8 mouse cellular contexts compared by ENCODE assay signal in the genomic region with DNA sequence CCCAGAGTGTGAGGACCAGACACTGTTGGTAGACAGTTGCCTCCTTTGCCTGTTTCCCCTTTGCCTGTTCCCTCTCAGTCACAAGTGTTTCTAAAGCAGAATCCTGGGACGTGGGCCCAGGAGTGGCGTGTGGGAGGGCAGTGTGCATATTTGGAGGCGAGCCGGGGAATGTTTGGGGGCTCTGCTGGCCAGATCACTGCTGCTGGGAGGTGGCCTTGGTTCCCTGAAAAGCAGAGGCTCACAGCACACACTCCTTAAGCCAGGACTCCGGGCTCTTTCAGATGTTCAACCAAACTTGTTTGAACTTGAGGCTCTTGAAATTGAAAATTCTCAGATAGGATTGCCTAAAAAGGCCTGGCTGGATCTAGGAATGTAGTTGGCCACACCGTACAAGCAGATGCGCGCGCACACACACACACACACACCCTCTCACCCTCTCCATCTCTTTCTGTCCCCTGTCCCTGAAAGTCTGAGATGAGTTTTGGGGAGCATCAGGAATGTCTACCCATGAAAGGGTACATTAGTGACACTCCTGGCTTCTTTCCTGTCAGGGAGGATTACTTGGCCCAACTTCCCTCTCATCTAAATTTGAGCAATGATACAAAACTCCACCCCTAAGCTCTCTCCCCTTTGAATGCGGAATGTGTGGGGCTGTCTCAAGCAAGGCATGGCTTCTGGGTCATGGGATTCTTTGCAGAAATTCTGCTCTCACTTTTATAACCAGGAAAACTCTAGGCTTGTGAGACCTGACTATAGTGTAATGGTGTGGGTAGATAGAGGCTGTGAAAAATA. TPM values are rescaled to one million over a fixed set of nuclear protein-coding genes. Genes with fewer than 3 reads are reported as not detected.
DNase-seq lines count a peak whose midpoint lies in the region; ATAC-seq and TF ChIP-seq lines count a peak whose summit lies in the region.

No protein-coding gene starts in this region.

- no peak overlapping the region for H3K9ac ChIP-seq in intestine, embryonic 15.5 days
- H3K9ac ChIP-seq in lung, postnatal 0 days (replicated peaks; ENCODE audit: low read depth): no peak overlapping the region

- no peaks in the 10 kb centered on the region for H3K27me3 ChIP-seq in intestine, embryonic 15.5 days (replicated peaks)
- H3K27me3 ChIP-seq in lung, postnatal 0 days (replicated peaks; ENCODE audit: insufficient read depth, low read length): no peaks in the 10 kb centered on the region

- peak; percentile 70 for ATAC-seq in intestine, embryonic 15.5 days
- ATAC-seq in lung, postnatal 0 days: peak; percentile 65

- peak overlapping the region; percentile 58 for H3K27ac ChIP-seq in gastrocnemius, adult 2 months
- H3K27ac ChIP-seq in intestine, embryonic 15.5 days: peak overlapping the region; percentile 82
- peak overlapping the region; percentile 22 for H3K27ac ChIP-seq in lung, postnatal 0 days (ENCODE audit: low read length)

- TF ChIP-seq CTCF in gastrocnemius, adult 2 months (IDR thresholded peaks at IDR 0.05): no peak
- TF ChIP-seq CTCF in lung, postnatal 0 days (IDR thresholded peaks at IDR 0.05): no peak

- intact Hi-C loops in gastrocnemius, adult 2 months (cut with DNase I): no loop called here

- no peaks in the 10 kb centered on the region for H3K36me3 ChIP-seq in intestine, embryonic 15.5 days
- H3K36me3 ChIP-seq in lung, postnatal 0 days (ENCODE audit: insufficient read depth, low read length): peaks cover 17% of the 10 kb centered on the region; the same call in 1 of the 2 replicates

- no peak overlapping the region for H3K4me3 ChIP-seq in gastrocnemius, adult 2 months
- no peak overlapping the region for H3K4me3 ChIP-seq in intestine, embryonic 15.5 days (replicated peaks)
- H3K4me3 ChIP-seq in lung, postnatal 0 days (ENCODE audit: low read depth, low read length): no peak overlapping the region

- no peak overlapping the region for H3K4me2 ChIP-seq in intestine, embryonic 15.5 days (replicated peaks)
- H3K4me2 ChIP-seq in lung, postnatal 0 days (replicated peaks; ENCODE audit: low read depth, low read length): no peak overlapping the region

- no peaks in the 10 kb centered on the region for H3K9me3 ChIP-seq in intestine, embryonic 15.5 days
- H3K9me3 ChIP-seq in lung, postnatal 0 days (ENCODE audit: low read length): no peaks in the 10 kb centered on the region

- WGBS in intestine, embryonic 15.5 days: 58% methylated on average over 10 of the region's 10 CpGs
- 37% methylated on average over 10 of the region's 10 CpGs for WGBS in lung, postnatal 0 days

- H3K4me1 ChIP-seq in intestine, embryonic 15.5 days (replicated peaks): peaks cover 33% of the 10 kb centered on the region
- H3K4me1 ChIP-seq in lung, postnatal 0 days (ENCODE audit: insufficient read depth, low read depth, low read length): peaks cover 40% of the 10 kb centered on the region

- peak; percentile 36 for DNase-seq in layer of hippocampus, adult 11-12 months (ENCODE audit: low spot score)
- no peak for DNase-seq in layer of hippocampus, postnatal 10 days (ENCODE audit: low spot score in 2 of 2)
- peak; percentile 66 for DNase-seq in gastrocnemius, adult 2 months
- DNase-seq in lung, postnatal 0 days (ENCODE audit: low spot score): peak; percentile 71
- peak; percentile 80 to 83 for DNase-seq in urinary bladder, postnatal 4 days (ENCODE audit: low spot score in 2 of 2)
- DNase-seq in frontal cortex, postnatal 14 days (ENCODE audit: low spot score in 2 of 2): no peak
- DNase-seq in cerebellum, postnatal 14 days: no peak

- TF ChIP-seq EP300 in lung, postnatal 0 days (IDR thresholded peaks at IDR 0.05): no peak; the same call in 1 of the 2 replicates

RNA-seq across cellular contexts. Expression of gene Nkd1, which starts 55.4 kb away (rescaled TPM):
- 10 to 100 TPM; 16.9 to 17.4 TPM for total RNA-seq in layer of hippocampus, postnatal 10 days (2021)
- 1 to 10 TPM in 1 of 2 experiments, under 1 TPM in 1; 0.82 to 1.7 TPM for total RNA-seq in gastrocnemius, adult 2 months (2021)
- 33.1 and 34.9 TPM in 2 replicates for polyA plus RNA-seq in intestine, embryonic 15.5 days (2015; fragmentation: Nextera tagmentation; extraction: Ambion mirVana)
- polyA plus RNA-seq in lung, postnatal 0 days (2015; fragmentation: Nextera tagmentation; extraction: Ambion mirVana): 113 and 123 TPM in 2 replicates

RNA-seq across cellular contexts. Expression of gene Snx20, which starts 59.4 kb away (rescaled TPM):
- 1 to 10 TPM; 1.8 to 1.9 TPM for total RNA-seq in layer of hippocampus, postnatal 10 days (2021)
- total RNA-seq in gastrocnemius, adult 2 months (2021): under 1 TPM in 1 of 2 experiments, not detected in 1; 0.28 TPM
- polyA plus RNA-seq in intestine, embryonic 15.5 days (2015; fragmentation: Nextera tagmentation; extraction: Ambion mirVana): 5.1 and 5.6 TPM in 2 replicates
- polyA plus RNA-seq in lung, postnatal 0 days (2015; fragmentation: Nextera tagmentation; extraction: Ambion mirVana): 5.4 and 6.5 TPM in 2 replicates

Comparison
In these comparisons a context has a peak if more than half of its experiments do, and no peak if none do; other contexts are left out.
1. DNase-seq: peak in layer of hippocampus, adult 11-12 months (single experiment), gastrocnemius, adult 2 months (single experiment), lung, postnatal 0 days (single experiment) and urinary bladder, postnatal 4 days (2 of 2); none in layer of hippocampus, postnatal 10 days (0 of 2), frontal cortex, postnatal 14 days (0 of 2) and cerebellum, postnatal 14 days (0 of 2).
2. H3K27ac ChIP-seq: peak in every context shown above with its lines; median percentile 82 in intestine, embryonic 15.5 days; 58 in gastrocnemius, adult 2 months; 22 in lung, postnatal 0 days.
3. RNA of gene Nkd1, which starts 55.4 kb away (total RNA-seq): 16.9 to 17.4 TPM in layer of hippocampus, postnatal 10 days; 0.82 to 1.7 TPM in gastrocnemius, adult 2 months; every median in the first group is over 4 times any median in the second.